Mouse (Mus musculus) hindbrain, embryonic 14.5 days (tissue): ENCODE measurements around the gene Zfand2a. TPM values are rescaled to one million over a fixed set of nuclear protein-coding genes. Genes with fewer than 3 reads are reported as not detected.
A peak's percentile ranks its signal among the peaks of the same experiment; 100 is the strongest.

Experiments used
- ATAC-seq: fragments of 200-750 bp; cut with Nextera tagmentation; 2 replicates; pipeline ENCODE4 v1.8.0; 2017; ENCODE audit warnings: moderate number of reproducible peaks, mild to moderate bottlenecking, moderate TSS enrichment, moderate library complexity; ENCODE audit not compliant: low FRiP score
- DNase-seq: peaks from one replicate; pipeline ENCODE4 v3.0.0-alpha.2; 2015; ENCODE audit warnings: low spot score
- H3K27ac ChIP-seq: fragments of 300-500 bp; sonication (generic); 2 replicates; pipeline ENCODE4 v1.5.1; 2014; ENCODE audit warnings: mild to moderate bottlenecking, moderate library complexity
- H3K27me3 ChIP-seq: fragments of 300-500 bp; sonication (generic); 2 replicates; pipeline ENCODE4 v1.6.1; 2014; ENCODE audit warnings: mild to moderate bottlenecking, low read length, mixed read lengths; ENCODE audit not compliant: control insufficient read depth, insufficient read depth
- H3K36me3 ChIP-seq: fragments of 300-500 bp; sonication (generic); replicated peaks from 2 replicates; pipeline ENCODE4 v1.6.1; 2014; ENCODE audit not compliant: control insufficient read depth, insufficient read depth
- H3K4me1 ChIP-seq: fragments of 300-500 bp; sonication (generic); replicated peaks from 2 replicates; pipeline ENCODE4 v1.6.1; 2014; ENCODE audit warnings: antibody characterized with exemption, low read length, mixed read lengths; ENCODE audit not compliant: control insufficient read depth, insufficient read depth
- H3K4me2 ChIP-seq: fragments of 300-500 bp; sonication (generic); replicated peaks from 2 replicates; pipeline ENCODE4 v1.6.1; 2014; ENCODE audit warnings: mild to moderate bottlenecking, moderate library complexity
- H3K4me3 ChIP-seq: fragments of 300-500 bp; sonication (generic); replicated peaks from 2 replicates; pipeline ENCODE4 v1.5.1; 2014; ENCODE audit warnings: mild to moderate bottlenecking, low read length
- H3K9ac ChIP-seq: fragments of 300-500 bp; sonication (generic); 2 replicates; pipeline ENCODE4 v1.6.1; 2014
- H3K9me3 ChIP-seq: fragments of 300-500 bp; sonication (generic); 2 replicates; pipeline ENCODE4 v1.6.1; 2016; ENCODE audit warnings: low read length; ENCODE audit not compliant: control insufficient read depth
- WGBS: fragments of 180-500 bp; shearing (Covaris S2); extraction: QIAGEN DNeasy Blood & Tissue Kit; methylation state at CpG from one replicate; pipeline ENCODE4 v1.1.7; 2014; 5-methylcytosine and 5-hydroxymethylcytosine counted together
- polyA plus RNA-seq: library from polyadenylated mRNA; unstranded; fragments of >200 nt; fragmentation: Nextera tagmentation; extraction: Ambion mirVana; gene quantifications from 2 replicates; pipeline ENCODE4 v1.2.1, GENCODE M21; 2014

The Zfand2a gene
- polyA plus RNA-seq, 1 experiment from 2014 or later, result 13.9 TPM

DNA sequence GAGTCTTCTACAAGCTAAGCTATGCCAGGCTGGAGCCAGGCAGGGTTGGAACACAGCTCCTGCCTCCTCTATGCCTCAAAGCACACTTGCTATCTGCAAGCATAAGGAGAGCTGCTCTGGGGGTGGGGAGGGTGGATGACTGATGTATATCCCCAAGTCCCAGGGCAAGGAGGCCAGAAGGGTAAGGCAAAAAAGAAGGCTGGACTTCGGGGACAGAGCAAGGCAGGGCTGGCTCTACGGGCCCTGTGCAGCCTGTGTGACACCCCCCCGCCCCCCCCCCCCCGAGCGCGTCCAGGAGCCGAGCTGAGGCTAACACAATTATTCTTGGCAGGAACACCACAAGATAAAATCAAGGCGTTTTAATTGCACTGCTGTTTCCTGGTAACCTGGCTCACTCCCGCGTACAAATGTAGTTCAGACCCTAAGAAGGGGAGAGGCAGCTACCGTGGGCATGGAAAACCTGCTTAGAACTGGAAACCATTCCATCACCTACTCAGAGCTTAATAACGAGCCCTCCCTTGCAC is 54.5 kb downstream of the Zfand2a start:
- H3K9me3 ChIP-seq, result no peaks in the 10 kb centered on the region
- 0 out of 2 replicates have a peak, but pooled peaks have one; percentile 23 for ATAC-seq
- no peak for DNase-seq
- H3K4me2 ChIP-seq, result no peak overlapping the region
- H3K27me3 ChIP-seq, result no peaks in the 10 kb centered on the region
- peaks cover 28% of the 10 kb centered on the region for H3K4me1 ChIP-seq
- WGBS, result 37% methylated on average over 12 of the region's 12 CpGs
- peak overlapping the region; percentile 68 for H3K27ac ChIP-seq
- no peak overlapping the region; the same call in 1 of the 2 replicates for H3K9ac ChIP-seq
- no peak overlapping the region for H3K4me3 ChIP-seq
- H3K36me3 ChIP-seq, result no peaks in the 10 kb centered on the region

DNA sequence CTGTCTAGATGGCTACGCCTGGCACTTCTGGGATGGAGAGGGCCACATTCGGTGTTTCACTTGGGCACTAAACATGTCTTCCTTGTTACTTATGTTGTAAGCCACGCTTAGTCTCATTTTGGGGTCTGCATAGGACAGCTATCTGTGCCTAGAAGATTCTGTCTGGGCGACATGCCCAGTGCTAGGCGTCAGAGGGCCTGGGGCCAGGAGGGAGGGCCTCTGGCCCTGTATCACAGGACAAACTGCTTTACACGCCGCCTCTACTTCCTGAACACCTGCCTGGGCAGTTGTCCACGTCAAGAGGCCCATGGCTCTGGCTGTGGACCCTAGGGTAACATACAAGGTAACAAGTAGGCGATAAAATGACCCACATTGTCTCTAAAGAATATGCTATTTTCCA is 56.4 kb downstream of the Zfand2a start:
- ATAC-seq (no peak), DNase-seq (no peak)
- Histone ChIP-seq H3K4me2 (no peak overlapping the region), H3K4me3 (no peak overlapping the region), H3K4me1 (peaks cover 22% of the 10 kb centered on the region), H3K27me3 (no peaks in the 10 kb centered on the region), H3K36me3 (no peaks in the 10 kb centered on the region), H3K27ac (no peak overlapping the region), H3K9ac (no peak overlapping the region), H3K9me3 (no peaks in the 10 kb centered on the region)
- WGBS, result 74% methylated on average over 9 of the region's 9 CpGs

DNA sequence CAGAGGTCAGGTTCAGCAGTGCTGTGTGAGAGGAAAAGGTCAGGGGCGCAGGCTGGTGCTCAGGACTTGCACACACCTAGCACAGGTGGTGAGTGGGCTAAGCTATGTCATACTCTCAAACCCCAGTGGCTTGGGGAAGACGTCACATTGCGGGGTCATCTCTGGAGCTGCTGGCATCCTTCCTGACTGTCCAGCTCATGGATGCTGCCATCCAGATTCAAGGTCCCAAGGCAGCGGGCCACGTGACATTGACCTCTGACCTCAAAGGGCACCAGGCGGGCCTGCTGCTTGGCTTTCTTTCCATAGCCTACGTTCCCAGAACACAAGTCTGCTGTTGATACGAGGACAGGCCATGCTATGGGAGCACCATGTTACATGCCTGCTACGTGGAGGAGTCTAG is 57.3 kb downstream of the Zfand2a start:
- no peaks in the 10 kb centered on the region for H3K36me3 ChIP-seq
- H3K4me1 ChIP-seq, result peaks cover 31% of the 10 kb centered on the region
- H3K9ac ChIP-seq, result no peak overlapping the region
- no peak overlapping the region for H3K27ac ChIP-seq
- 88% methylated on average over 9 of the region's 9 CpGs for WGBS
- no peak overlapping the region for H3K4me3 ChIP-seq
- no peaks in the 10 kb centered on the region for H3K27me3 ChIP-seq
- H3K9me3 ChIP-seq, result no peaks in the 10 kb centered on the region
- H3K4me2 ChIP-seq, result no peak overlapping the region
- no peak for DNase-seq
- ATAC-seq, result no peak

GRCm38 (mm10) chr5:139425198-139425597 is 59.2 kb downstream of the Zfand2a start:
- no peak for DNase-seq
- H3K36me3 ChIP-seq, result no peaks in the 10 kb centered on the region
- WGBS, result 76% methylated on average over 9 of the region's 9 CpGs
- no peak overlapping the region for H3K9ac ChIP-seq
- peaks cover 24% of the 10 kb centered on the region for H3K4me1 ChIP-seq
- H3K27me3 ChIP-seq, result no peaks in the 10 kb centered on the region
- no peaks in the 10 kb centered on the region for H3K9me3 ChIP-seq
- H3K27ac ChIP-seq, result no peak overlapping the region
- ATAC-seq, result no peak
- H3K4me3 ChIP-seq, result no peak overlapping the region
- H3K4me2 ChIP-seq, result no peak overlapping the region

DNA sequence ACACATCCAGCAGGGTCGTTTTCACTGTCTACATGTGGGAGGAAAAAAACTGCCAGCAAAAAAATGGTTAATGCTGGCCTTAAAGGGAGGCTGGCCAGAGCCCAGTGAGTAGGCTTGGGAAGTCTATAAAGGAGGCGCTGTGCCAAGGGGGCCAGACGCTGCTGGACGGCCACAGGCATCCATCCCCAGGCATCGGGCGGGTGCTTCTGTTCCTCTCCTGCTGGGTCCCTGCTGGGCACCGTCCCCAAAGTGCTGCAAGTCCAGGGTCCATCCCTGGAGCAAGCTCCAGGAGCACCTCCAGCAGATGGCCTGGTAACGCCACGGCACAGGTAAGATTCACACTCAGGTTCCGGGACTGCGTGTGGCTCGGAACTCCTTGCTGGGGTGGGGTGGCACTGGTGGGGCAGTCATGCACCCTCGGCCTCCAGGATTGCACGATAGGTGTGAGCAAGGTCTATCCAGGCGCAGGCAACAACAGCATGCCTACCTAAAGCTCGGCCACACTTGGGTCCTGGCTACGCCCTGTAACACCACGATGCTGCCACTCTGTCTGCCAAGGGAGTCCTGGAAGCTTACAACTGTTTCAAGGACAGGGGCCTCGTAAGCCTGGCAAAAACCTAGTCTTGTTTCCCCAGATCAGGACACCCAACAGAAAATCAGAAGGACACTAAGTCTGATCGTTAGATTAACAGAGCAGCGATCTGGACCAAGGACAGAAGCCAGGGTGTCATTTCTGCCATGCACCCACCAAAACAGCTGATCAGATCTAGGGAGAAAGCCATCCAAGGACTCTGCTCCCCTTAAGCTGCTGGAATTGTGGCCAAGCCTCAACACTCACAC is 61.1 kb downstream of the Zfand2a start, which contains the start of gene Gper1:
TSS of gene Gper1 (plus strand) at position 126 of the 840 bp plus-strand sequence.
- no peaks in the 10 kb centered on the region for H3K36me3 ChIP-seq
- DNase-seq, result peak; percentile 63
- H3K27ac ChIP-seq, result no peak within 1 kb of the TSS
- H3K4me1 ChIP-seq, result peaks cover 26% of the 10 kb centered on the region
- no peaks in the 10 kb centered on the region for H3K27me3 ChIP-seq
- H3K9me3 ChIP-seq, result no peaks in the 10 kb centered on the region
- H3K4me2 ChIP-seq, result peak within 1 kb of the TSS; percentile 30
- peak; percentile 49 for ATAC-seq
- H3K9ac ChIP-seq, result peak within 1 kb of the TSS; percentile 32
- H3K4me3 ChIP-seq, result peak within 1 kb of the TSS; percentile 19
- WGBS, result 48% methylated on average over 21 of the region's 21 CpGs

Other genes starting within 250 kb of the Zfand2a start
- gene Get4, start 232.2 kb downstream of the Zfand2a start, polyA plus RNA-seq, result 109 and 116 TPM in 2 replicates
- 78.6 and 89.9 TPM in 2 replicates for gene Adap1, start 158.9 kb downstream of the Zfand2a start, polyA plus RNA-seq
- gene Cox19, start 133.1 kb downstream of the Zfand2a start, polyA plus RNA-seq, result 110 and 113 TPM in 2 replicates
- not detected in 2 replicates for gene Cyp2w1, start 131.9 kb downstream of the Zfand2a start, polyA plus RNA-seq
- 1.4 and 2.7 TPM in 2 replicates for gene Gpr146, start 106.9 kb downstream of the Zfand2a start, polyA plus RNA-seq
- 0.26 and 0.32 TPM in 2 replicates for gene C130050O18Rik, start 79.3 kb downstream of the Zfand2a start, polyA plus RNA-seq
- 7.5 TPM in 2 replicates for gene Gper1, start 61.4 kb downstream of the Zfand2a start, polyA plus RNA-seq
- 12.7 and 13.6 TPM in 2 replicates for gene 3110082I17Rik, start 24.0 kb downstream of the Zfand2a start, polyA plus RNA-seq
- gene Uncx, start 58.9 kb upstream of the Zfand2a start, polyA plus RNA-seq, result 25.4 and 31.0 TPM in 2 replicates